Mouse (Mus musculus): ENCODE results near the gene Pdzk1.

- TF ChIP-seq CTCF (IDR thresholded peaks at IDR 0.05; ENCODE audit: insufficient read depth, low read depth, low read length) (no peak), POLR2A (IDR thresholded peaks at IDR 0.05; ENCODE audit: insufficient read depth, low read depth, low read length) (no peak)
Measured at GRCm38 (mm10) chr3:96823701-96824100, 5.4 kb upstream of the Pdzk1 start.
